Mouse (Mus musculus): ENCODE results near the gene Tbxas1.
A peak's percentile ranks its signal among the peaks of the same experiment; 100 is the strongest.

Tbxas1 gene

DNA sequence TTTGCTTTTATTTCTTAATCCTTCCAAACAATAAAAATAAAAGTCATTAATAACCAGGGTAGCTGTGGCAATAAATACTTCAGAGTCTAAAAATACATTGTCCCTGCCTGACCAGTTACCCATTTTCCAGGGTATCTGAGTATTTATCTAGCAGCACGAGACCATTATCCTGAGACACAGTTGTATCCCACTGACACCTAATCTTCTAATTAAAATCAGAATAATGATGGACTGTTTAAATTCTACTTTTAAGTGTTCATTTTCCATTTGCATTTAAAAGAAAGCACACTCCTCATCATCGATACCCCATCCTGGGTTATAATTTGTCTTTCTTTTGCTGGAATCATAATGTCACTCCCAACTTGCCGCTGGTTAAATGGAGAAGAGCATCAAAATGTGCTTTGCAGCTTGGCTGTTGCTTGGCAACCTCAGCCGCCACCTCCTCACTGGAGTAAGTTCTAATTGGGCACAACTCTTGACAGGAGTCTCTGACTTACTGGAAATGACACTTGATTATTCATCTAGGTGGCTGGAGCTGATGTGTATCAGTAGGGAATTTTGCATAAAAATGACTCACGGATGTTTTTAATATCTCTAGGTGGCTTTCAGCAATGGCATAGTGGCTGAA, 130.9 kb downstream of the Tbxas1 start:
- DNase-seq, result no peak

DNA sequence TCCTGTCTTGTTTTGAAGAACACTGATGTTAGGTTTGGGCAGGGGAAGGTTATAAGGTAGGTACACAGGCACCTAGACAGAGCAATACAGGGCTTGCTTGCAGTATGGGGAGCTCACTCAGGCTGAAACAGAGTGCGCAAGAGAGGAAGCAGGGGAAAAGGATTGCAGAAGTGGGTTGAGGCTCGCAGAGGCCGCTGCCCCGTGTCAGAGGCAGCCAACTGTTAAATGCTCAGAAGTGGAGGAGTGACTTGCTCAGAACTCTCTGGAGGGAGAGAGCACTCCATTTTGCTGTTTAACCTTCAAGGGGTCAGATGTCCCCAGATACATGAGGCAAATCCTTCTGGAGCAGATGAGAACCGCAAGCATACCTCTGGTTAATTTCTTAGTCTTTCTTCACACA, 132.0 kb downstream of the Tbxas1 start:
- DNase-seq, result peak; percentile 4

DNA sequence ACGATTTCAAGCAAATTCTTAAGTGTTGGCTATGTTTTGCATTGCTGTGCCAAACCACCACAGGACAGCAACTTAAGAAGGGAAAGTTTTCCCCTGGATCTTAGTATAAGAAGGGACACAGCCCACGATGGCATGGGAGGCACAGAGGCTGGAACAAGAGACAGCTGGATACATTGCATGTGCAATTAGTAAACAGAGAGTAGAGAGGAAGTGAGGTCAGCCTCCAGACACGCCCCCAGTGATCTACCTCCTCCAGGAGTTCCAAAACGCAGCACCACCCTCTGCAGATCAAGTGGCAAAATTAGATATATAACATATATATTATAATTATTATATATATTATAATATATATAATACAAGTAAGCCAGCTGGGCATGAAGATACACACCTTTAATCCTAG, 132.9 kb downstream of the Tbxas1 start:
- no peak for DNase-seq

DNA sequence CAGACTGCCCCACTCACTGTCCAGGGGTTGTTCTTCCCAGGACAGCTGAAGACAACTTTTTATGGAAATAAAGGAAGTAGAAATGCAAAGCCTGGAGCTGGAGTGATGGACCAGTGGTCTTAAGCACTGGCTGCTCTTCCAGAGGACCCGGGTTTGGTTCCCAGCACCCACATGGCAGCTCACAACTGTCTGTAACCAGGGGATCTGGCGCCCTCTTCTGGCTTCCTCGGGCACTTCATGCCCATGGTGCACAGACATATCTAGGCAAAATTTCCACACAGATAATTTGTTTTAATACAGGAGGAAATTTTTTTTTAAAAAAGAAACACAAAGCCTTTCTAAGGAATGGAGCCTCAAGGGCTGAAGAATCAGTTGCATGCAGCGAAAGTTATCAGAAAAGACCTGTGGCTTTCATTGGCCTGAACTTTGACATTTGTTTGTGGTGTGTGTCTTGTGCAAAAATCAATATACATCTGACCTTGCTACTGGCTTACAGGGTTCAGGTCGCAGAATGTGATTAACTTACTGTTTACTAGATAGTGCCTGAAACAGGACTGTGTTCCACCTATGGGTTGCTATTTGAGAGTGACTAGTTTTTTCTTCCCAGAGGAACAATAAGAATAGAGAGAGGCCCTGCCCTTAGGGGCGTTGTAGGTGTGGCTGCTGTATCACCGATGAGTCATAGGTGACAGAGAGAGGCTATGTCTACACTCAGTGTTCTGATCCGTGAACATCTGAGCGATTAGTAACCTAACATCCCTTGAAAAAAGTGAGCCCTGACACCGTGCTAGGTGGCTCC, 138.0 kb downstream of the Tbxas1 start:
- DNase-seq, result no peak

DNA sequence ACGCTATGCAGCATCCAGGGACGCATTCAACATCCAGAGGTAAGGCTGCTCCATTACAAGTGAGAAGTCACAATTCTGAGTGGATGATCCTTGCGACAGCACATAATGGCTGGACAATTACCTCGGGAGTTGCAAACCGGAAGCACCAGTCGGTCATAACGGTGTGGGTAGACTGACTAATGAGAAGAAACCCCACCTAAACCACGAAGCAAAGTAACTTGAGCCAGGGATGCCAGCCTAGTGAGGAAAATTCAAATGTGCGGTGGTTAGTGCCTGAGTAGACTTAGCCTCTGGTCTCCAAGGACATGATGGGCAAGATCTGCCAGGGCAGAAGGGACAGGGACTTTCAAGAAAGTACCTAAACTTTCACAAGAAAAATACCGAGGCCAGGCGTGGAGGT, 142.7 kb downstream of the Tbxas1 start:
- no peak for DNase-seq

DNA sequence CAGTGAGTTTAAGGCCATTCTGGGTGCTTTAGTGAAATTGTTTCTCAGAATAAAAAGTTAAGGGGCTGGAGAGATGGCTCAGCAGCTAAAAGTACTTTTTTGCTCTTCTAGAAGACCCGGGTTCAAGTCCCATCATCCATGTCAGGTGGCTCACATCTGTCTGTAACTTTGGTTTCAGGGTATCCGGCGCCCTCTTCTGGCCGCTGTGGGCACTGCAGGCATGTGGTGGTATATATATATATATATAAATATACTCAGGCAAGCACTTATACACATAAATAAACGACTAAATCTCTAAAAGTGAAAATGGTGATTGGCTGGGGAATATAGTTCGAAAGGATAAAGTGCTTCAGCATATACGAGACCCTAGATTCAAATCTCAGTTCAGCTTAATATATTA, 143.6 kb downstream of the Tbxas1 start:
- no peak for DNase-seq

DNA sequence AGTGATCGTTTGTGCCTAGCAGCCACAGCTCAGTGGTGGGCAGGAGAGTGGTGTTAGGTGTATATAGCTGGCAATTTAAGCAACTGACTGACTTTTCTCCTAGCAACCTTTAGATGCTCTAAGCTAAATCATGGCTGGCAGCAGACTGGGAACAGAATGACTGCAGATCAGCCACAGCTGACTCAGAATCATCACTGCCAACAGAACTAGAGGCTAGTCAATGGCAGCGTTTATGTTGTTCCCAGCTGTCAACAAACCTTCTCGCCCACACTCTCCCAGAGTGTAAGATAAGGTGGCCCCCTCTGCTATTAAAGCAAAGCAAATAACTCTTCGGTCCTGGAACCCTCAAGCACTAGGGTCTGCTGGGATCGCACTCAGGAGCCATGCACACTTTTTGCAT, 144.0 kb downstream of the Tbxas1 start:
- DNase-seq, result no peak

DNA sequence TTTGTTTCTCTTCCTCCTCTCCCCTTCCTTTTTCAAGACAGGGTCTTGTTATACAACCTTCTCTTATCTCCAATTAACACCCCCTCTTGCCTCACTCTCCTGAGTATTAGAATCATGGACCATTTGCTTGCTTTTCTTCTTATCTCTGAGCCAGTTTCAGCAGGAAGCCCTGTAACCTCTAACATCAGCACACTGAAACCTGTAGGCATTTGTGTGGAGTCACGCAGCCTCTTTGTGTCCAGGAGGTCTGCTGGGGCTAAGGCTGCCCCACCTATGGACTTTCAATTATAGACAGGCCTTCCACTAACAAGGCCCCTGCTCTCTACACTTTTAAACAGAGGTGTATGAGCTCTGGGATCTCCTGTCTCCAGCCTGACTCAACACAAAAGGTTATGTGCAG, 146.7 kb downstream of the Tbxas1 start:
- no peak for DNase-seq

DNA sequence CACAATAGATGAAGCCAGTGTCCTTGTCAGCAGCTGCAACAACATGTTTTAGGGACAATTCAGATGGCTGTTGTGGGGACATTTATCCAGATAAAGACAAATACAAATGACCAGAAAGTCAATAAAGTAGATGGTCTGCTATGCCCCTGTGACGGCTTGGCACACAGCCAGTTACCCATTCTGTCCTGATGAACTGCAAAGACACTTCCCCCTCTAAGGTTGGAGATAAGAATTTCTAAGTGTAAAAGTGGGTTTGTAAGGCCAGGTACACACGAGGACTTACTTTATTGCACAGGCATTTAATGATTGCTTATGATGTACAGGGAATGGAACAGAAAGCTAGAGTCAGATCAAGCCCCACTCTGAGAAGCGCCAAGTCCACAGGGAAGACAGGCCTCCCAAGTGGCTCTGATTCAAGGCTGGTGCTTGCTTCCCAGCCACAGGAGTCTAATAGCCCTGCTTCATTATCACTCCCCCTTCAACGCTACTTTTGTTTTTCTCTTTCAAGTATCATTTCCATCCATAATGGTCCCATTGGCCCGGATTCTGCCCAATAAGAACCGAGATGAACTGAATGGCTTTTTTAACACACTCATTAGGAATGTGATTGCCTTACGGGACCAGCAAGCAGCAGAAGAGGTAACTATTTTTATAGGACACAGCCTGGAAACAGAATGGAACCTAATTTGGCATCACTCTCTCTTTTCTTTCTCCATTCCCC, 147.4 kb downstream of the Tbxas1 start:
- no peak for DNase-seq

DNA sequence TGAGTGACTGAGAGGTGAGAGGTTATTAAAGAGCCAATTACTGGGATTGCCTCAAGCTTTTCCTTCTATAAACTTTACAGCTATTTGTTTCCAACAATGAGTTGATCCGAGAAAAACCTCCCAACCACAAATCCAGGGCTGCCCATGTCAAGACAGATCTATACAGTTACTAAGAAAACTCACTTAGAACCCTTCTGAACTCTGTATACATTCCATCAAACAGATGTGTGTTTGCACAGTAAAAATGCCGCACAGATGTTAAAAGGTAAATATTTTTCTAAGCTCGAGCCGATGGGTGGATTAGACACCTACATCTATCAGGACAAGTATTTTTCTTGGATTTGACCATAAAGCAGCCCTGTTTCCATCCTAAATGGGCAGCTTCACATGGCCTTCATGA, 149.4 kb downstream of the Tbxas1 start:
- DNase-seq, result no peak

DNA sequence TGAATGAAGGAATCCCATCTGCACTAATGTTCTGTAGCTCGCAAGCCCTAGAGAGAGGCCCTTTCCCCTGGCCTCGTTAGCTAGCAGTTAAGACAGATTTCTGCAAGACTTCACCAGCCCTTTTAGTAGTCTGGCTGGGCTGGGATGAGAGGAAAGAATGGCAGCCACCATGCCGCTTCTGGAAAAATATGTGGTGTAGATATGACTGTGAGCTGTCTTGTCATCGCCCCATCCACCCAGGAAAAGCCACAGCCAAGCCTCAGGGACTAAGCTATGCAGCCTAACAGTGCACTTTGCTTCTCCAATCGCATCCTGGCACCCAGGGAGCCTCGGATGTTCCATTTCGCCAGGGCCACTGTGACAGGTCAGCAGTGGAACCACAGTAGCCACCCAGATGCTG, 149.8 kb downstream of the Tbxas1 start:
- no peak for DNase-seq

DNA sequence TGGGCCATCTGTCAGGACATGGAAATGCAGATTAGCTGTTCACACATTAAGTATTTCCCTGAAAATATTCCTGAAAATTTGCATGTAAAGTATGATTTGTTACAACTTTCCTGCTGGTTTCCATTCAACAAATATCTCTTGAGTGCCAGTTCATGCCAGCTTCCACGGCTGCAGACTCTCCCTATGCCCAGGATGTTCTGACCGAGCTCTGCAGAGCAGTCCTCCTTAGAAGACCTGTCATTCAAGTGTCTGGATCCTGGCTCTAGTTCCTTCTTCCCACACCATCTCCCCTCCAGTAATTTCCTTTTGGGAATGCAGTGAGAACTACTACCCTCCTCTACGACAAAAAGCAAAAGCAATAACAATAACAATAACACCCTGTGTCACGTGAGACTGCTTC, 155.5 kb downstream of the Tbxas1 start:
- no peak for DNase-seq

DNA sequence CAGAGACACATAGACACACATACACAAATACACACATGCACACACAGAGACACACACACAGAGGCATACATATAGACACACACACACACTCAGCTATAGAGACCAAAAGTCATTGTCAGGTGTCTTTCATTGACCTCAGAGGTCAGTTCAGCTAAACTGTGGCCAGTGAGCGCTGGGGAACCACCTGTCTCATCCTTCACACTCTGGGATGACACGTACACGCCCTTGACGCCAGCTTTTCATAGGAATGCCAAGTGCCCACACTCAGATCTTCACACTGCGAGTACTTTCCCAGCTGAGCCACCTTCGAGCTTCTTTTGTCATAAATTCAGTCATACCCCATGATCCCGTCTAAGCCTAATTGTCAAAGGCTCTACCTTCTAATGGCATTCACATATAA, 158.5 kb downstream of the Tbxas1 start:
- no peak for DNase-seq

DNA sequence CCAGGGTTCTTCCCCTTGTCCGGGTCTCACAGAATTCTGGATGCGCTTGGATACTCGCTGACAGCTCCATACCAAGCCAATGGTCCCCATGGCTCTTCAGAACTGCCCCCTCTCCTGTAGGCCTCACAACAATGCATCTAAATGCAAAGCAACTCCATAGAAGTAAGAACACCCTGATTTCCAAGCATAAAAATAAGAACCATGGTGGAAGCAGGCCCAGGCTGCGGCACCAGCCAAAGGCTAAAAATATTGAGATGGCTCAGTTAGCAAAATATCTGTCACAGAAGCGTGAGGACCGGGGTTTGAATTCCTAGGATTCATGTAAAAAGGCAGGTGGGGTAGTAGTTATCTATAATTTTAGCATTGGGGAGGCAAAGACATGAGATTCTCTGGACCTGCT, 159.8 kb downstream of the Tbxas1 start:
- no peak for DNase-seq

DNA sequence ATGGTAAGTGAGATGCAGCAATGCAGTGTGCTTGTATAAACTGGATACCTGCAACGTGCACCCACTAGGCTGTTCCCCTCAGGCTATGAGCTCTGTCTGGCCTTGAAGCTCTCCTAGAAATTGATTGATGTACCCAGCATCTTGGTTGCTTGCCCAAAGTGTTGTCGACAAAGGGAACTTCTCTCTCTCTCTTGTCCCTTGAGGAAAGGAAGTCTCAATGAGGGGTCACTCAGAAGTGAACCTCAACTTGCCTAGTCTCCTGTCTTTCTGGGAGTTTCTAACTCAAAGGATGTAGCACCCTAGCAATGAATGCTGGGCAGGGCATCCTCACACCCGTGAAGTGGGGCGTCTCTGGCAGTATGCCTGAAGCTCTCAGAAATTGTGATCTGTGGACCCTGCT, 161.0 kb downstream of the Tbxas1 start:
- DNase-seq, result no peak

DNA sequence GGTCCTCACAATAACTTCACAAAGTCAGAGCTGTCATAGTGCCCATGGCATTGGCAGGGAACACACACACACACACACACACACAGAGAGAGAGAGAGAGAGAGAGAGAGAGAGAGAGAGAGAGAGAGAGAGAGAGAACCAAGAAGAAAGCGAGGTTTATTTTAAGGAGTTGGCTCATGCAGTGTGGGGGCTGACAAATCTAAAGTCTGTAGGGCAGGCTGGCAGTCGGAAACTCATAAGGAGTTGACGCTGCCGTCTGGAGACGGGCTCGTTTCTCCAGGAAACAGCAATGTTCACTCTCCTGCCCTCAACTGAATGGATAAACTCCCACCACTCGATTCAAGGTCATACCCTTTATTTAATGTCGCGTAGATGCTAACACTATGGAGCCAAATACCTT, 165.2 kb downstream of the Tbxas1 start:
- no peak for DNase-seq

DNA sequence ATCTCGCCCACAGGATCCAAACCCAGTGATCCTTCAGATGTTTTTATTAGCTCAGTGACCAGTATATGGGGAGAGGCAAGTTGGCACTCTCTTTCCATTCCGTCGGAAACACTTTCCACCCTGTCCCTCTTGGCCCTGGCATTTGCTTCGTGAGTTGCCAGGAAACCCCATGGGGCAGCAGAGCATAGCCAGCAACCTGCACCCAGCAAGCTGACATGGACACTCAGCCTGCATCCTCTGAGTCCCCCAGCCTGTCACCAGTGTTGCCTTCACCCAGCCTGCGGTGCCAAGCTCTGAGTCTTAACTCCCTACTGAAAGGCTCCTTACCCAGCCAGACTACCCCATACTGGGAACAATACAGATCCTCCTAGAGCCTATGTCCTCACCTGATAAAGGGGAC, 173.9 kb downstream of the Tbxas1 start:
- DNase-seq, result no peak

DNA sequence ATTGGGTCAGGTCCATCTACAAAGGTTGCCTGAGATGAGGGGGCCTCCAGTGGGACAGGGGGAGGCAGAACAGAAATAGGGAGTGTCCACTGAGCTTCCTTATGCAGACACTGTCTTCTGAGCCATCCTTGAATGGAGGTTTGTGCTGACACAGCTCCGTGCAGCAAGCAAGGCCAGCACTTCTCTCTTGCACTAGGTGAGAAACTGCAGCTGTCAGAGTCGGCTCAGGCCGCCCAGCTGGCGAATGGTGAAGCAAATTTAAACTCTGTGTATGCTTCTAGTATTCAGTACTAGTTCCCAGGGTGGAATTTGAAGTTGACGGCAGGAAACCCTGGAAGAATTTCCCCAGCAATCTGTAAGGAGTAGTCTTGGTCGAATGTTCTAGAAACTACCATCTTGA, 175.6 kb downstream of the Tbxas1 start:
- no peak for DNase-seq

DNA sequence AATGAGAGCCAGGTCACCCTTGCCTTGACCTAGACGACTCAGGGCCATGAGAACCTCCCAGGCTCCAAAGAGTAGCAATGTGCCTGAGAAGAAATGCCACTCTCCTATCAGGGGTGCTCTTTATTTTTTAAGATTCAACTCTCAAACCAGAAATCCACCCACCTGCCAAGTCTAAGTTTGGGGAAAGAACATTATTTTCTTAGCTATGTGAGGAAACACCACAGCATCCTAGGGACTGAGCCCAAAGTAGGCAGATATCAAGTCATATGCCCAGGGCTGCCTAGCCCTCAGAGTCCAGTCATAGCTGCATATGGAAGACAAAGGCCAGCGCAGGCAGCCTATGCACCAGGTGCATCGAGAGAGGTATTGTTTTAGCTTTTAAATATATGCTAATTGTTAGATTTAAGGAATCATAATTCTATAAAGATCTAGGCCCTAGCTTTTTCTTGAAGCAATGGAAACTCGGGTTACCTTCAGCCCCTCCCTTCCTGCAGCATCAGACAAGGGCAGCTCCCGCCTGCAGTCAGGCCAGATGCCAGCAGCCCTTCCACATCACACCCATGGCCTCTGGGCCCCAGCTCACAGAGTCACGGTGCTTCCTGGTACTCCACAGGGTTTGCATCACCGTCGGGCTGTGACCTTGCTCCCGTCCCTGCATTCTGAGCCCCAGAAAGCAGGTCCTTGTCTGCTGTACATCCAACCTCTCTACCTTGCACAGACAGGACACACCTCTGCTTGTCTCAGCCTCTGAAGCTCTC, 176.8 kb downstream of the Tbxas1 start:
- DNase-seq, result no peak

DNA sequence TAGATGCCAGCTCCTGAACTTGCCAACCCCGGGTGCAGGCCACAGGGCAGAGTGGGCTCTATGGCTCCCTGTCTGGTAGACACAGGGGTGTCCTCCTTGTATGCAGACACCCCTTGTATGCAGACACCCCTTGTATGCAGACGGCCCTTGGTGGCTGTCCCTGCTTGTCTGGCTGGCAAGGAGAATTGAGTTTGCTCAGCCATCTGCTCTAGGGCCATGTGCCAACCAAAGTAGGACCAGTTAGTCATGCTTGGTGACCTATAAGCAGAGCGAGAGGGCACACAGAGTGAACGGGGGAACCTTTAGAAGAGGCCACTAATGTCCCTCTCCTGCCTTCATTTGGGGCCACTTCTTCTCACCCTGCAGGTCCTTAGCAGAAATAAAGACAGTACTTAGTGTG, 177.4 kb downstream of the Tbxas1 start:
- DNase-seq, result no peak

DNA sequence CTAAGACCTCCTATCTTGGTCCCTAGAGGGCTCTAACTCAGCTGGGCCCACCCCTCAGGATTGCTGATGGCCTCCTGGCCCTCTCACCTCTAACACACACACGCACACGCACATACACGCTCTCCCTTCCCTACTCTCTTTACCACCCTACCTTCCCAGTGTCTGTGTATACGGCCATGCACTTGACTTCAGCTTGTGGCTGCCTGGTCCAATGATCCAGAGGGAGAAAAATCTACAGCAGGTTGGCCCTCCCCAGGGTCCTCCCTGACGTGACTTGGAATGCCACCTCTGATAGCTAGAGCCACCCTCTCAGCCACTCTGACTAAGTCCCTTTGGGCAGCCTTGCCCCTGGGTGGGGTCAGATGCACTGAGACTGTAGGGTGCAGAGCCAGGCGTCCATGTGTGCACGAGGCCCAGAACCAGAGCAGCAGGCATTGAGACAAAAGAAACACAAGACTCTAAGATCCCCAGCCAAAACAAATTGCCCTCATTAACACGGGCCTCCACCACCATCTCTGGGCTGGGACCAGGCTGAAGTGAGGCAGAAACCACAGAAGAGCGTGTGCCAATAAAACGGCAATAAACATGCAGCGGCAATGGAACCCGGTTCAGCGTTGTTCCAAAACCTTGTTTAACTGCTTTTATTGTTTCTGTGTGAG, 179.1 kb downstream of the Tbxas1 start:
- DNase-seq, result no peak

DNA sequence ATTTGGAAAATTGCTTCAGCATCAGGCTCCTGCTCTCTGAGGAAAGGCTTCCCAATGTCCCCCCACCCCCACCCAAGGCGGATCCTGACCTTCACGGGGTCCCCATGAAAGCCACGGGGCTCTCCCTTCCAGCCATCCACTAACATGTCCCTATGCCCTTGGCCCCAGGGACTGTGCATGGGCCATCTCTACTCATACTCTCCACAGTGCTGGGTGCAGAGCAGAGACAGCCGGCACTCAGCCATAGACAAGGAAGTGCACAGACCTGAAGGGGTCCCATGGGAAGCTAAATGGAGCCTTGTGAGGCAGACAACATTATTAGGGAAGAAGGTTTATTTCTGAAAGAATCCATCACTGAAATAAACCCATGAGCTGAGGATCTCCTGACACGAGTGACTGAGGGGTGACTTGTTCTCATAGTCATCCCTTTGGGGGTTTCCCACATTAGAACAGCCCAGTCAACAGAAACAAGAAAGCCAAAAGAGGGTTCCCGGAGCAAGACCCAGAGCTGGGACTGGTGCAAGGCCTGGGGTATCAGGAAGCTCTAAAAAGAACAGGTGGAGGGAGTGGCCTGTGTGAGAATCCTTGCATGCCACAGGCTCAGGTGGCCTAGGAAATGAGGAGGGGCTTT, 179.8 kb downstream of the Tbxas1 start:
- DNase-seq, result no peak

All from thymus, postnatal 25 days (tissue).